Mouse (Mus musculus) cerebellum, adult 11-12 months (tissue): ENCODE data around the gene Nek1.
"Not testable (repeated sequence)": the region's sequence is repeated elsewhere in the genome, so short reads cannot be mapped to it uniquely, and the experiment has no call there.

Experiments
- DNase-seq: peaks from one replicate; pipeline ENCODE4 v3.0.0; 2022

Gene Nek1

DNA sequence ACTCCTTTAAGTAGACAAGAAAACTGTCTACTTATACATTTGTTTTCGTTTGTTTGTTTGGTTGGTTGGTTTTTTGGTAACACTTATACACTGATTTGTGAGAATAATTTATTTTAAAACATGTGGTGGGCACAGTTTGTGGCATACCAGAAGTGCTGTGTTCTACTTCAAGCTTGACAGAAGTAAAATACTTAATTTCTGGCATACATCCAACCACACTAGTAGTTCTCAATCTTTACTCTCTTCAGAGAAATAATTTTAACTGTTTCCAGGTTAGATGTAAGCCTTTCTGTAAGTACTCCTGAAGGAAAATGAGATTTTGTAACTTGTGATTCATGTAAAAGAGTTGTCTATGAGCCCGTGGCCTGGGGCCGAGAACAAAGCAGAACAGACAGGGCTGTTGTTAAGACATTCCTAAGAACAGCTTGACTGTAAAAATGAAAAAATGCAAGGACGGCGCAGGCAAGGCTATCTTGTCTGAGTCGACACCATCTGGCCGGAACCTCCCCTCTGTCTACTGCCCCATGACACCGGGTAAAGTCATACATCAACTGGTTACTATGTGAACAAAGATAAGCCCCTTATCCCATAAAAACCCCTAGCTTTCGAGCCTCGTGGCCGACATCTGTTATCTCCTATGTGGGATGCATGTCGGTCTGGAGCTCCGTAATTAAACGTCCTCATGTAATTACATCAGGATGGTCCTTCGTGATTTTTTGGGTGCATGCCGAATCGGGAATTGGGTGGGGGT is 8.6 kb upstream of the Nek1 start:
- DNase-seq: not testable (repeated sequence)

DNA sequence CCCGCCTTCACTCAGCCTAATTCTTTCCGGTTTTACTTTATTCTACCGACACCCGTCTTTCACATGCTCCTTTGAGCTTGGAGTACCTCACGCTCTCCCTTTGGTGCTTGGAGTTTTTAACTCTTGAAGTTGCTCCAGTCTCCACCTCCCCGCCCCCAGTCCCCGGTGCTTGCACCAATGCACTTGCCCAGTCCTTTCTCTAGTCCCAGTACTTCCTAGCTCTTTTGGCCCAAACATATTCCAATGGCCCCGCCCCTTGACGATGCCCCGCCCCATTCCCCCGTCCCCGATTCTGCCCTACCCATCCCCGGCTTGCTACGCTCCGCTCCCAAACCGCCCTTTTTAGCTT is 460 bp upstream of the Nek1 start:
- peak; percentile 83 for DNase-seq

DNA sequence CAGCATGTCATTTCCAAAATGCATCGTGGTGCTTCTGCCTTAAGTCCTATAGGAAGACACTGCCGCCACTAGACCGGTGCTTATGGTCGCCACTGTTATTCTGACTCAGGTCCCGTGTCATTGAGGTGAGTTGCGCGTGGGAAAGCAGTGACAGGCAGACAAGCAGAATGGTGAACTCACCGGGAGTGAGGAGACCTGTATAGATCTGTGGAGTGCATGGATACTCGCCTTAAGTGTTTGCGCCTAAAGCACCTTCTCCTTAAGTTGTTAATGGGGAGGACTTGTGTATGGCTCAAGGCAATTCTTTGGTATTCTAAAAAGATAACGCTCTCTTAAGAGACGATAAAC is 618 bp downstream of the Nek1 start:
- no peak for DNase-seq

- DNase-seq: no peak
These were observed 3.5 kb downstream of the Nek1 start for GRCm38 (mm10) chr8:60996468-60996867.

GRCm38 (mm10) chr8:61041951-61042350 is 49.0 kb downstream of the Nek1 start:
- no peak for DNase-seq

DNA sequence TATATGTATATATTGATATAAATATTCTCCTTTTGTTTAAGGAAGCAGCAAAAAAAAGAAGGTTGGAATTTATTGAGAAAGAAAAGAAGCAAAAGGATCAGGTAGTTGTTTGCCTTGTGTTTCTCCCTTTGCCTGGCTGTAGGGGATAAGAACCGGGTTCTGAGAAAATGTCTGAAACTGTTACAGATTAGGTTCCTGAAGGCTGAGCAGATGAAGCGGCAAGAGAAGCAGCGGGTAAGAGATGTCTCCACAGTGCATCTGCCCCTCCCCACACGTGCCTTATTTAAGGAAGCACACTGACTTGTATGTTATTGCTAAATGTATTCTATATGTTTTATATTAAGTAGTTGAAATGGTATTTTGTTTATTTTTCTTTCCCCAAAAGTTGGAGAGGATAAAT is 50.9 kb downstream of the Nek1 start:
- DNase-seq: no peak

GRCm38 (mm10) chr8:61046816-61047215 is 53.8 kb downstream of the Nek1 start:
- no peak for DNase-seq

DNA sequence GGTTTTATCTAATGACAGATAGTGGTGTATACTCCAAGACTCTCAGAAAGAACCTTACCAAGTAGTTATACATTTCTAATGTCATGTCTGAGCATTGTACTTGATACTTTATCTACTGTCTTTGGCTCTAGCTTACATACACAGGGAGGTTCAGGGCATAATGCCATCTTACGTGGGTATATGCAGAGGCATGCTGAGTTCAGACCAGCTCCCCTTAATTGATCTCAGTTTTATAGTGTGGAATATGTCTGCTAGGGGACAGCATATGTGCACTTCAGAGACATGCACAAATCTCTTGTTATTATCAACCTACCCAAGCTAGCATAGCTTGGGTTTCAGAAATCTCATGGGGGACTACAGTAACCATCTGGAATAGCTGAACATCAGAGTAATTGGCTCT is 60.0 kb downstream of the Nek1 start:
- no peak for DNase-seq

GRCm38 (mm10) chr8:61054313-61054712 is 61.3 kb downstream of the Nek1 start:
- DNase-seq: no peak

DNA sequence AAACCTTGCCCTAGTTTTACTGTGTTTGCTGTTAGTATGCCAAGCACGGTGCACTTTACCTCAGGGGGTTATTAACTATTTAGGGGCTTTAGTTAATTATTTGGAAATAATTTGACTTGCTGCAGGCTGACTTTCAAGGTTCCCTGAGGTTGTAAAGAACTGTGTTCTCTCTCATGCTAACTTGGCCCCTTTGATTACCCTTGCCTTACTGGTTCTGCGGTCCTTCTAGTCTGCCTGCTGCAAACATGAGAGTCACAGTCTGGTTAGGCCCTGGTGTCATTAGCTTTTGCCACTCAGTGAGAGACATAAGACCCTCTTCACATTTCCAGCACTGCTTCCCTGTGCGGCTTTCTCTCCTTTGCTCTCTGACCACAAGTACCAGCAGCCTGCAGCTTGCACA is 64.0 kb downstream of the Nek1 start:
- no peak for DNase-seq

- DNase-seq: no peak
These were observed 66.1 kb downstream of the Nek1 start for GRCm38 (mm10) chr8:61059143-61059542.

DNA sequence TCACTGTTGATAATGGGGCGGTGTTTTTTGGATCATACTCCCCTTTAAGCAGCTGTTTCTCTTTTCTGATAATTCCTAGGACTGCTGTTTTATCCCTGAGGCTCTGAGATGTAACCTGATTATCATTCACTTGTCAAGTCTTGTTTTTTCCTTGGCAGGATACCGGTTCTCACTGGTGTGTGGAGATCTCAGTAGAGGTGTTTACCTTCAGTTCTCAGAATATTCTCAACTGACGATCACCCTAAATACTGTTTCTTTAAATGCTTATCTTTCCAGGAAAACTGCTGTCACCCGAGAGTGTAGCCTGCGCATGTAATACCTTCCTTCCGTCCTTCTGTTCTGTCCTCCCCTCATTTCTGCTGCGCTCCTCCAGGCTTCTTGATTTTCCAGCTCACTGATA is 67.4 kb downstream of the Nek1 start:
- no peak for DNase-seq

DNA sequence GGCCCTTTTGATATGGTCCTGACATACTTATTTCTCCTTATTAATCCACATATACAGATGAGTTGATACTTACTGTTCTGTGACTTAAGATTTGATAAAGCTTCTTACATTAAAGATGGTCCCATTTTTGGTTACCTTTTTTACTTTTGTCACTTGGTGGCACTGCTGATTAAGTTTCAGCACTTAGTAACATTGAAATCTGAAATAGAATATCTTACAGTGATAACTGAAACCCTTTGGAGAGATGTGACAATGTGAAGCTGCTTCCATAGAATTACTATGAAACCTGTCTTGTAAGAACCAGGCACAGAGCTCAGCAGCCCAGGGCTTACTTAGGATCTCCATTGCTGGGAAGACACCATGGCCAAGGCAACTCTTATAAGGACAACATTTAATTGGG is 82.1 kb downstream of the Nek1 start:
- no peak for DNase-seq

DNA sequence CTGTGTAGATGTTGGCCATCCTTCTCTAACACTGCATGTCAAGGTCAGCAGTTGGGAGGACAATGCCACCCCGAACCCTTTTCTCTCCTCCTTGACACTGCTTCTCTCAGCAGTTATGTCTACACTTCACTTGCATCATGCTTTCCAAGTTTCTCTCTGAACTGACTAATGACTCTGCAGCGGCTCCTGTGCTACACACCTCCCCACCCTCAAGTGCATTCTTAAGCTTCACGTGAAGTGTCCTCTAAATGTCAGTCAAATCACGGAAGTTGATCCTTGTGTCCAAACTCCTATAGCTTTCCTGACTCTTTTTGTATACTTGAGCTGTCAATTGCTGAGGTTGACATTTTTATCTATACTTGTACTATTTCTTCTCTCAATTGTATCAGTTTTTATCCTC is 117.5 kb downstream of the Nek1 start:
- DNase-seq: no peak

DNA sequence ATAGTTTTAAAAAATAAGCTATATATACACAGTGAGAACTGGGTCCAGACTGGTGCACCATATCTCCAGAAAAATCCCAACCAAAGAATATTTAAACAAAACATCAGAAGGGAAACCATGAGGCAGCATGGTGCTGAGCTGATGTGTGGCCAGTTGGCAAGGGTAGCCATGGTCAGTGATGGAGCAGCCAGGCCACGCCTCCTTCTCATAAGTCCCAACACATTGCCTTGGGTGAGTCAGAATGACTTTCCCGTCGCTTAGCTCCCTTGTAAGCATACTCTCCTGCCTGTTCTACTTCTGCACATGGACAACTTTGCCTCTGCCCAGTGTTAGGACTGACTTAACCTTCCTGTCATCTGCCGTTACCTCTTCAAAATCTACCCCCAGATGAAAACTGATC is 118.9 kb downstream of the Nek1 start:
- DNase-seq: no peak

DNA sequence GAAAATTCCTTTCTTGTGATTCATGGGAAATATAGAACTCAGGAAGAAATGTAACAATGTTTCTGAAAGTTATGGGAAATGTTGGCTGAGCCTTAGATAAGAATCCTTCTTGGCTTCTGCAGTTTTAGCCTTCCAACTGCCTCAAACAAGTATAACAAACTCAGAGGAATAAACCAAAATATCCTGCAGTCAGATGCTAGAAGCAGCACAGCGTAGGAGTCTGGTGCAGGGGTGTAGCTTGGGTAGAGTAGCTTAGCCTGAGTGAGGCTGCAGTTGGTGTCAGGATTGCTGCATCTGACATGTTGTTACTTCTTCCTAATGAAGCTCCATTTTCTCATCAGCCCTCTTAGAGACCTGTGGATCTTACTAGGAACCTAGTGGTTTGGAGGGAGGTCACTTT is 128.6 kb downstream of the Nek1 start:
- DNase-seq: no peak

GRCm38 (mm10) chr8:61127299-61127861 is 134.4 kb downstream of the Nek1 start:
- no peak for DNase-seq

- no peak for DNase-seq
These were observed 139.7 kb downstream of the Nek1 start for GRCm38 (mm10) chr8:61132561-61133134.

DNA sequence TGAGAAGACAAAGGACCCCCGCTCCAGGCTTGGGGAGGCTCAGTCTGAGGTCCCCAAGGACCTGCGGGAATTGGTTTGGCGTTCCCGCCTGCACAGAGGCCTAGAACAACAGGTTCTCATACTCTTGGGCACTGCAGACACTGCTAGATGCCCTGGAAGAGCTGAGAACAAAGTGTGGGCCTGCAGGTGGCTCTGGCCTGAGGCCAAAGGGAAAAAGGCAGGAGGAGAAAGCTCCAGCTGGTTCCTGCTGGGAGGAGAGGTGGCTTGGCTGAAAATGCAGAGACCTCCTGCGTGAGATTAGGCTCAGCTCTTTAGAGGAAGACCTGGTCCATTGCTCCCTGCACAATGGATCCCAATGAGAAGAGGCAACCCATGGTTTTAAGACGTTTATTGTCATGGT is 148.9 kb downstream of the Nek1 start:
- DNase-seq: peak; percentile 36

GRCm38 (mm10) chr8:61142302-61142701 is 149.3 kb downstream of the Nek1 start:
- no peak for DNase-seq

- no peak for DNase-seq
These were observed 149.8 kb downstream of the Nek1 start for GRCm38 (mm10) chr8:61142845-61143244.

GRCm38 (mm10) chr8:61148728-61149127 is 155.7 kb downstream of the Nek1 start:
- DNase-seq: no peak

- no peak for DNase-seq
These were observed 157.6 kb downstream of the Nek1 start for GRCm38 (mm10) chr8:61150596-61150995.

DNA sequence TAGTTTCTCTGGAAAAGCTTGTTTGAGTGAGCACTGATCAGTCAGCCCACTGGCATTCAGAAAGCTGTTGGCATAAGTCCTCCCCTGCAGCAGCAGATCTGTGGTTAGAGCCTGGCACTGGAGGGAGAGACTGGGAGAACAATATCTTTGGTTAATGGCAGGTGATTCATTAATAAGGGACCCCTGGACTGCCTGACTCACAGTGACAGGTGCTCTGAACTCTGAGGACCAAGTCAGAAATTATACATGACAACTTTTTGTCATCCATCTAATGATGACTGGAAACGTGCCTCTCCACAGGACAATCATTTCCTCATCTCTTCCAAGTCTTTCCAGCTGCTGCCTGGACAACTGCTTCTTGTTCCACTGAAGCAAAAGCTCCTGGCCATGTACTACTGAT is 163.4 kb downstream of the Nek1 start:
- DNase-seq: no peak

DNA sequence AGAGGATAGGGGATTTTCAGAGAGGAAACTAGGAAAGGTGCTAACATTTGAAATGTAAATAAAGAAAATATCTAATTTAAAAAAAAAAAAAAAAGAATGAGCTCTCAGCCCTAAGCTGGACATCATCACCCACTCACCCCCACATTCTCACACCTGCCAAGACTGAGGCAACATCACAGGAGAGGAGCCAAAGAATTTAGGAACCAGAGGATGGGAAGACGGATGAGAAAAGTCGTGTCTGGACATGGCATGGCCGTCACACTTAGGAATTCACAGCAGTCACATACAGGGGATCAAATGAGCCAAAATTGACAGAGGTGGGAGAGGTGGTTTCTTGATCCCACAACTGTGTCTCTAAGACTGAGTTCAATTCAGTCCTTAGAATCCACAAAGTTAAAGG is 165.5 kb downstream of the Nek1 start:
- DNase-seq: no peak
